Mouse (Mus musculus) heart, adult 18-20 months (tissue): Measurements from ENCODE around the gene Bik. TPM values are rescaled to one million over a fixed set of nuclear protein-coding genes. Genes with fewer than 3 reads are reported as not detected.

Experiments
- DNase-seq, 2 experiments: peaks; one replicate each; pipeline ENCODE4 v3.0.0; 2021 to 2022; ENCODE audit warnings: mixed read lengths in 1 of 2
- total RNA-seq, 2 experiments: library from RNA; stranded (reverse); gene quantifications; 2 replicates each; pipeline ENCODE4 v1.2.3; 2021

Bik gene
- total RNA-seq, 2 experiments from 2014 or later: 5.7 to 6.5 TPM

GRCm38 (mm10) chr15:83512489-83513281 is 14.0 kb upstream of the Bik start:
- DNase-seq: no peak

GRCm38 (mm10) chr15:83515018-83515417 is 11.6 kb upstream of the Bik start:
- no peak for DNase-seq

- peak; percentile 75 to 87 for DNase-seq
Observed at GRCm38 (mm10) chr15:83518215-83519048, 8.2 kb upstream of the Bik start.

- no peak for DNase-seq
Observed at GRCm38 (mm10) chr15:83520861-83521382, 5.7 kb upstream of the Bik start.

- DNase-seq: peak; percentile 60 to 62
Observed at GRCm38 (mm10) chr15:83523196-83523595, 3.5 kb upstream of the Bik start.

- peak; percentile 57 to 65 for DNase-seq
Observed at GRCm38 (mm10) chr15:83523638-83524332, 2.9 kb upstream of the Bik start.

- DNase-seq: no peak
Observed at GRCm38 (mm10) chr15:83524333-83524729, 2.3 kb upstream of the Bik start.

GRCm38 (mm10) chr15:83527092-83527437 is 403 bp downstream of the Bik start:
- peak in 1 of 2 experiments; percentile 33 for DNase-seq

- DNase-seq: no peak
Observed at GRCm38 (mm10) chr15:83527747-83528146, 1.1 kb downstream of the Bik start.

- DNase-seq: no peak
Observed at GRCm38 (mm10) chr15:83528892-83529291, 2.2 kb downstream of the Bik start.

GRCm38 (mm10) chr15:83529765-83530164 is 3.1 kb downstream of the Bik start:
- peak; percentile 64 to 72 for DNase-seq

GRCm38 (mm10) chr15:83530233-83530632 is 3.6 kb downstream of the Bik start:
- DNase-seq: peak; percentile 66 to 81

- DNase-seq: peak; percentile 34 to 43
Observed at GRCm38 (mm10) chr15:83530688-83531087, 4.0 kb downstream of the Bik start.

GRCm38 (mm10) chr15:83531961-83532469 is 5.4 kb downstream of the Bik start:
- no peak for DNase-seq

GRCm38 (mm10) chr15:83532606-83533005 is 5.9 kb downstream of the Bik start:
- DNase-seq: no peak

GRCm38 (mm10) chr15:83534960-83535889 is 8.6 kb downstream of the Bik start:
- DNase-seq: peak; percentile 43 to 52

GRCm38 (mm10) chr15:83535890-83536231 is 9.2 kb downstream of the Bik start:
- no peak for DNase-seq

GRCm38 (mm10) chr15:83538855-83539254 is 12.2 kb downstream of the Bik start:
- DNase-seq: no peak

GRCm38 (mm10) chr15:83539905-83540304 is 13.2 kb downstream of the Bik start:
- DNase-seq: peak; percentile 79 to 85

- DNase-seq: no peak
Observed at GRCm38 (mm10) chr15:83541647-83542287, 15.1 kb downstream of the Bik start.

- DNase-seq: no peak
Observed at GRCm38 (mm10) chr15:83546029-83546428, 19.4 kb downstream of the Bik start.
